Mouse (Mus musculus) CH12.LX (cell line): ENCODE measurements around the gene Gm36176. TPM values are rescaled to one million over a fixed set of nuclear protein-coding genes. Genes with fewer than 3 reads are reported as not detected.
A peak's percentile ranks its signal among the peaks of the same experiment; 100 is the strongest.

Experiments
- DNase-seq: peaks from one replicate; pipeline ENCODE4 v3.0.0-alpha.2; 2013; ENCODE audit errors: extremely low read depth
- H3K27ac ChIP-seq: 2 replicates; pipeline ENCODE4 v1.5.1; 2012; ENCODE audit warnings: low read depth, mild to moderate bottlenecking, control low read depth, moderate library complexity; ENCODE audit not compliant: insufficient read depth
- H3K27me3 ChIP-seq: replicated peaks from 2 replicates; pipeline ENCODE3; 2012; ENCODE audit warnings: inconsistent platforms
- H3K36me3 ChIP-seq, 2 experiments: replicated peaks in 1 of 2; 2 replicates each; pipeline versions ENCODE3 to v1.6.1; 2012; ENCODE audit warnings: inconsistent platforms in 1 of 2, low read length in 1 of 2, mild to moderate bottlenecking in 1 of 2, mixed read lengths in 1 of 2, moderate library complexity in 1 of 2; ENCODE audit not compliant: control insufficient read depth in 1 of 2, insufficient read depth in 1 of 2
- H3K4me1 ChIP-seq, 2 experiments: 2 replicates each; pipeline ENCODE4 v1.6.1; 2012; ENCODE audit warnings: inconsistent platforms in 1 of 2, moderate library complexity in 1 of 2; ENCODE audit not compliant: insufficient read depth in 2 of 2, control insufficient read depth in 1 of 2
- H3K4me2 ChIP-seq: 2 replicates; pipeline ENCODE4 v1.6.1; 2012; ENCODE audit warnings: low read depth, mild to moderate bottlenecking, control low read depth; ENCODE audit not compliant: poor library complexity, insufficient read depth, severe bottlenecking
- H3K4me3 ChIP-seq, 3 experiments: fragments of 150-350 bp in 1 of 3; sonication (generic) in 1 of 3; replicated peaks in 1 of 3; 2 replicates each; pipeline versions ENCODE3 to v1.5.1; 2011 to 2012; ENCODE audit warnings: low read depth in 2 of 3, low read length in 2 of 3, mild to moderate bottlenecking in 2 of 3, moderate library complexity in 2 of 3, control low read depth in 1 of 3, improper control_type of control experiment in 1 of 3, inconsistent platforms in 1 of 3, mixed read lengths in 1 of 3; ENCODE audit not compliant: poor library complexity in 1 of 3
- H3K79me2 ChIP-seq: replicated peaks from 2 replicates; pipeline ENCODE4 v1.6.1; 2012; ENCODE audit warnings: mild to moderate bottlenecking, moderate library complexity; ENCODE audit not compliant: control insufficient read depth, poor library complexity, insufficient read depth, severe bottlenecking; ENCODE audit errors: extremely low read depth
- H3K9ac ChIP-seq: 2 replicates; pipeline ENCODE4 v1.6.1; 2012; ENCODE audit warnings: low read depth, mild to moderate bottlenecking, control low read depth, moderate library complexity; ENCODE audit not compliant: insufficient read depth
- H3K9me3 ChIP-seq: replicated peaks from 2 replicates; pipeline ENCODE3; 2012; ENCODE audit warnings: low read length, inconsistent platforms, mixed read lengths
- BHLHE40 ChIP-seq: IDR thresholded peaks from 2 replicates; pipeline ENCODE4 v1.6.1; 2011; ENCODE audit warnings: mild to moderate bottlenecking, low read depth, low read length, improper control_type of control experiment
- CHD1 ChIP-seq: IDR thresholded peaks from 2 replicates; pipeline ENCODE4 v1.6.1; 2012; ENCODE audit warnings: low read depth, low read length, improper control_type of control experiment, inconsistent platforms
- CTCF ChIP-seq, 2 experiments: IDR thresholded peaks in 1 of 2; conservative IDR thresholded peaks in 1 of 2; 2 replicates each; pipeline ENCODE4 v1.5.1; 2011 to 2012; ENCODE audit warnings: low read depth in 2 of 2, low read length in 2 of 2, improper control_type of control experiment in 1 of 2, inconsistent platforms in 1 of 2, mild to moderate bottlenecking in 1 of 2, moderate library complexity in 1 of 2
- EP300 ChIP-seq: IDR thresholded peaks from 2 replicates; pipeline ENCODE4 v1.6.1; 2011; ENCODE audit warnings: low read length, improper control_type of control experiment
- ETS1 ChIP-seq: conservative IDR thresholded peaks from 2 replicates; pipeline ENCODE4 v1.6.1; 2012; ENCODE audit warnings: low read depth, mild to moderate bottlenecking, inconsistent platforms, low read length, improper control_type of control experiment, moderate library complexity
- GABPA ChIP-seq: IDR thresholded peaks from 2 replicates; pipeline ENCODE4 v1.6.1; 2012; ENCODE audit warnings: low read depth, low read length, improper control_type of control experiment, inconsistent platforms; ENCODE audit not compliant: insufficient replicate concordance
- HCFC1 ChIP-seq: IDR thresholded peaks from 2 replicates; pipeline ENCODE4 v1.6.1; 2012; ENCODE audit warnings: low read depth, mild to moderate bottlenecking, inconsistent platforms, low read length, improper control_type of control experiment
- IRF4 ChIP-seq: IDR thresholded peaks from 2 replicates; pipeline ENCODE4 v1.6.1; 2014; ENCODE audit warnings: low read depth, mild to moderate bottlenecking, inconsistent platforms, low read length, improper control_type of control experiment
- JUN ChIP-seq: IDR thresholded peaks from 2 replicates; pipeline ENCODE4 v1.6.1; 2011; ENCODE audit warnings: low read depth, mild to moderate bottlenecking, low read length, improper control_type of control experiment, moderate library complexity; ENCODE audit not compliant: insufficient read depth
- MAX ChIP-seq: IDR thresholded peaks from 2 replicates; pipeline ENCODE4 v1.6.1; 2011; ENCODE audit warnings: low read length, improper control_type of control experiment
- MYC ChIP-seq: IDR thresholded peaks from 2 replicates; pipeline ENCODE4 v1.6.1; 2011; ENCODE audit warnings: low read depth, mild to moderate bottlenecking, improper control_type of control experiment, low read length
- PAX5 ChIP-seq: IDR thresholded peaks from 2 replicates; pipeline ENCODE4 v1.6.1; 2012; ENCODE audit warnings: low read length, inconsistent platforms, mixed read lengths
- POLR2A ChIP-seq: IDR thresholded peaks from 2 replicates; pipeline ENCODE4 v1.6.1; 2011; ENCODE audit warnings: low read depth, mild to moderate bottlenecking, improper control_type of control experiment, low read length
- POLR2AphosphoS2 ChIP-seq: IDR thresholded peaks from 2 replicates; pipeline ENCODE4 v1.6.1; 2011; ENCODE audit warnings: low read depth, low read length, improper control_type of control experiment
- RCOR1 ChIP-seq: conservative IDR thresholded peaks from 2 replicates; pipeline ENCODE4 v1.6.1; 2012; ENCODE audit warnings: low read depth, mild to moderate bottlenecking, inconsistent platforms, low read length, improper control_type of control experiment
- SMC3 ChIP-seq: IDR thresholded peaks from 2 replicates; pipeline ENCODE4 v1.6.1; 2011; ENCODE audit warnings: low read depth, low read length, improper control_type of control experiment
- TCF12 ChIP-seq: IDR thresholded peaks from 2 replicates; pipeline ENCODE4 v1.6.1; 2014; ENCODE audit warnings: low read depth, mild to moderate bottlenecking, inconsistent platforms, low read length, improper control_type of control experiment
- UBTF ChIP-seq: IDR thresholded peaks from 2 replicates; pipeline ENCODE4 v1.6.1; 2012; ENCODE audit warnings: low read depth, mild to moderate bottlenecking, inconsistent platforms, low read length, improper control_type of control experiment, moderate library complexity
- USF1 ChIP-seq: IDR thresholded peaks from 2 replicates; pipeline ENCODE4 v1.6.1; 2014; ENCODE audit warnings: low read depth, mild to moderate bottlenecking, inconsistent platforms, low read length, improper control_type of control experiment
- USF2 ChIP-seq: conservative IDR thresholded peaks from 2 replicates; pipeline ENCODE4 v1.6.1; 2011; ENCODE audit warnings: low read depth, low read length, improper control_type of control experiment
- ZKSCAN1 ChIP-seq: IDR thresholded peaks from 2 replicates; pipeline ENCODE4 v1.6.1; 2012; ENCODE audit warnings: low read depth, inconsistent platforms, low read length, improper control_type of control experiment, borderline replicate concordance
- ZMIZ1 ChIP-seq: IDR thresholded peaks from 2 replicates; pipeline ENCODE4 v1.6.1; 2012; ENCODE audit warnings: low read depth, mild to moderate bottlenecking, inconsistent platforms, low read length, improper control_type of control experiment
- ZNF384 ChIP-seq: IDR thresholded peaks from 2 replicates; pipeline ENCODE4 v1.6.1; 2012; ENCODE audit warnings: low read depth, low read length, improper control_type of control experiment, inconsistent platforms
- dilution Hi-C: fragments of 300-500 bp; cut with MboI; formaldehyde crosslinking; loops from 2 replicates; pipeline ENCODE4 v1.14.3; 2020; ENCODE audit warnings: low sequenced_read_pairs; ENCODE audit not compliant: extremely low pct_unique_long_range_greater_than_20kb, extremely low pct_ligation_motif_present
- in situ Hi-C: fragments of 300-500 bp; cut with MboI; formaldehyde crosslinking; loops from 3 replicates; pipeline ENCODE4 v1.14.3; 2019; ENCODE audit warnings: low sequenced_read_pairs, low pct_ligation_motif_present, low pct_unique_long_range_greater_than_20kb, mixed read lengths
- polyA plus RNA-seq: library from polyadenylated mRNA; unstranded; fragments of >175 nt; gene quantifications from 2 replicates; pipeline ENCODE4 v1.2.1, GENCODE M21; 2012; ENCODE audit warnings: low read depth; ENCODE audit not compliant: insufficient read length
- total RNA-seq, 2 experiments: library from RNA; depleted of rRNA; stranded (reverse); fragments of 300-350 nt in 1 of 2; fragments of >200 nt in 1 of 2; gene quantifications; 2 replicates each; pipeline ENCODE4 v1.2.3; 2012 to 2014

Gm36176 gene
- total and polyA plus RNA-seq, 3 experiments = not detected

DNA sequence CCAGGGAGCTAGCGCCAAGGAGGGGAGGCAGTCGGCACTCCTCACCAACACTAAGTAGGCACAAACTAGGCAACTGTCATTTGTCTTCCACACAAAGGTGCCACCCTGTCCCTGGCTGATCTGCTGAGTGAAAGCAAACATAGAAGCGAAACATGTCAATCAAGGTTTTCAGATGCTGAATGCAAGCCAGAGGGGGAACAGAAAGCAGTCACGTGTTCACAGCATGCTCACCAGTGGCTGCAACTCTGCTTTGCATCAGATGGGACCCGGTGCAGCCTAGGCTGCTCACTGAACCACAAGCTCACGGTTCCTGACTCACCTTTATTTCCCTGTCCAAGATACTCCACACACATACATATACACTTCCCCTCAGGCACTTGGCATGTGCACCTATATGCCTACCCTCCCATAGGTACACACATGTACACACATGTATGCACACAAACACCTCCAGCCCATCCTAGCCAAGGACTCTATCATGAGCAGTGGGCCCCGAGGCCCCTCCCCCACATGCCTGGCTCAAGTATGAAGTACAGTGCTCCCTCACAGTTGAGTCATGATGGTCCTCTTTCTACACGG, 44.5 kb downstream of the Gm36176 start:
- peaks cover 84% of the 10 kb centered on the region for H3K27me3 ChIP-seq
- in situ Hi-C loops (loop anchor here (25.0 kb wide), 1 partner anchor 254 kb away; no protein-coding TSS in a partner anchor), dilution Hi-C loops (no loop called here)

DNA sequence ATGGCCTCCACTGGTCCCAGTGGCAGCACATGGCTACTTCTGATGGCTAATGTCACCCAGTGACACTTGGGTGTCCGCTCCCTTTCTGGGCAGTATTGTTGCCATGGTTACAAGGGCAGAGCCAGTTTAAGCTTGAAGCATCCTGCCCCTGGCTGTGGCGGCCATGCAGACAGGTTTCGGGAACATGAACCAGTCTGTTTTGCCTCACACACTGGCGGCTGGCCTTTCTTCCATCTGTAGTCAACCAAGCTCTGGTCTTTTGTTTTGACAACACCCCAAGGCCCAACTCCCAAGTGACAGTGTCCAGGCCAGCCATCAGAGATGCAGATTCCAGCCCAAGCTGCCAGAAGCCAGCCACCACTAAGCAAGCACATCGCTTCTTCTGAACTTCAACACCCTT, 49.0 kb downstream of the Gm36176 start:
- in situ Hi-C loops (loop anchor here (25.0 kb wide), 1 partner anchor 258 kb away; no protein-coding TSS in a partner anchor), dilution Hi-C loops (no loop called here)
- H3K79me2 ChIP-seq = no peaks in the 10 kb centered on the region
- no peak overlapping the region for H3K9ac ChIP-seq
- no peak for TF ChIP-seq PAX5
- TF ChIP-seq MAX = no peak
- peaks cover 11 to 13% of the 10 kb centered on the region in 2 experiments for H3K4me1 ChIP-seq
- H3K9me3 ChIP-seq = no peaks in the 10 kb centered on the region
- H3K27ac ChIP-seq = no peak overlapping the region
- no peak overlapping the region for H3K4me2 ChIP-seq
- no peak overlapping the region for H3K4me3 ChIP-seq
- peaks cover 89% of the 10 kb centered on the region for H3K27me3 ChIP-seq
- DNase-seq = no peak
- H3K36me3 ChIP-seq = no peaks in the 10 kb centered on the region

More for the DNA sequence above, 44.5 kb downstream of the Gm36176 start:
- Histone ChIP-seq H3K9ac (no peak overlapping the region), H3K9me3 (peaks cover 6% of the 10 kb centered on the region), H3K27ac (no peak overlapping the region), H3K4me3 (no peak overlapping the region), H3K4me1 (peaks cover 11 to 13% of the 10 kb centered on the region in 2 experiments), H3K36me3 (no peaks in the 10 kb centered on the region), H3K79me2 (no peaks in the 10 kb centered on the region), H3K4me2 (no peak overlapping the region)
- 0 out of 2 replicates have a peak, but pooled peaks have one; percentile 27 for TF ChIP-seq MYC
- TF ChIP-seq ETS1 = no peak
- peak; percentile 73 for TF ChIP-seq USF2
- no peak for TF ChIP-seq POLR2A
- TF ChIP-seq EP300 = no peak
- no peak for TF ChIP-seq GABPA
- TF ChIP-seq CHD1 = no peak
- no peak for TF ChIP-seq ZKSCAN1
- TF ChIP-seq ZMIZ1 = no peak
- peak; percentile 72 for TF ChIP-seq USF1
- no peak for TF ChIP-seq HCFC1
- TF ChIP-seq CTCF (conservative IDR thresholded peaks at IDR 0.05 in 1 of 2, IDR thresholded peaks at IDR 0.05 in 1 of 2; ENCODE audit: low read depth in 2 of 2, low read length in 2 of 2) = no peak
- TF ChIP-seq IRF4 = peak; percentile 57
- peak; percentile 87 for TF ChIP-seq MAX
- no peak for TF ChIP-seq POLR2AphosphoS2
- peak; percentile 92 for TF ChIP-seq BHLHE40
- no peak for TF ChIP-seq RCOR1
- no peak for TF ChIP-seq UBTF
- no peak for TF ChIP-seq TCF12
- no peak for TF ChIP-seq ZNF384
- TF ChIP-seq SMC3 = no peak
- TF ChIP-seq JUN = no peak
- peak; percentile 40 for DNase-seq

Other genes with a start within 250 kb of the Gm36176 start
Only the 20 nearest of the 33 such genes appear.
- not detected in 2 replicates for gene Gm10142, start 131.0 kb upstream of the Gm36176 start, total RNA-seq (2012; rRNA removed)
- not detected in 2 replicates for gene Gm10142, start 131.0 kb upstream of the Gm36176 start, total RNA-seq (2014; rRNA removed)
- not detected in 2 replicates for gene Gm10142, start 131.0 kb upstream of the Gm36176 start, polyA plus RNA-seq
- not detected in 2 replicates for gene Krtap12-1, start 126.2 kb upstream of the Gm36176 start, total RNA-seq (2012; rRNA removed)
- not detected in 2 replicates for gene Krtap12-1, start 126.2 kb upstream of the Gm36176 start, total RNA-seq (2014; rRNA removed)
- not detected in 2 replicates for gene Krtap12-1, start 126.2 kb upstream of the Gm36176 start, polyA plus RNA-seq
- not detected in 2 replicates for gene Gm10100, start 120.3 kb upstream of the Gm36176 start, total RNA-seq (2012; rRNA removed)
- gene Gm10100, start 120.3 kb upstream of the Gm36176 start, total RNA-seq (2014; rRNA removed) = not detected in 2 replicates
- not detected in 2 replicates for gene Gm10100, start 120.3 kb upstream of the Gm36176 start, polyA plus RNA-seq
- not detected in 2 replicates for gene Gm18596, start 104.2 kb upstream of the Gm36176 start, total RNA-seq (2012; rRNA removed)
- gene Gm18596, start 104.2 kb upstream of the Gm36176 start, total RNA-seq (2014; rRNA removed) = not detected in 2 replicates
- not detected in 2 replicates for gene Gm18596, start 104.2 kb upstream of the Gm36176 start, polyA plus RNA-seq
- not detected in 2 replicates for gene Gm9736, start 95.4 kb upstream of the Gm36176 start, total RNA-seq (2012; rRNA removed)
- gene Gm9736, start 95.4 kb upstream of the Gm36176 start, total RNA-seq (2014; rRNA removed) = not detected in 2 replicates
- gene Gm9736, start 95.4 kb upstream of the Gm36176 start, polyA plus RNA-seq = not detected in 2 replicates
- not detected in 2 replicates for gene Gm3233, start 87.1 kb upstream of the Gm36176 start, total RNA-seq (2012; rRNA removed)
- gene Gm3233, start 87.1 kb upstream of the Gm36176 start, total RNA-seq (2014; rRNA removed) = not detected in 2 replicates
- gene Gm3233, start 87.1 kb upstream of the Gm36176 start, polyA plus RNA-seq = not detected in 2 replicates
- not detected in 2 replicates for gene Gm3238, start 75.5 kb upstream of the Gm36176 start, total RNA-seq (2012; rRNA removed)
- gene Gm3238, start 75.5 kb upstream of the Gm36176 start, total RNA-seq (2014; rRNA removed) = not detected in 2 replicates
- gene Gm3238, start 75.5 kb upstream of the Gm36176 start, polyA plus RNA-seq = not detected in 2 replicates
- not detected in 2 replicates for gene Gm7138, start 69.9 kb upstream of the Gm36176 start, total RNA-seq (2012; rRNA removed)
- not detected in 2 replicates for gene Gm7138, start 69.9 kb upstream of the Gm36176 start, total RNA-seq (2014; rRNA removed)
- not detected in 2 replicates for gene Gm7138, start 69.9 kb upstream of the Gm36176 start, polyA plus RNA-seq
- not detected in 2 replicates for gene Gm3250, start 64.3 kb upstream of the Gm36176 start, total RNA-seq (2012; rRNA removed)
- not detected in 2 replicates for gene Gm3250, start 64.3 kb upstream of the Gm36176 start, total RNA-seq (2014; rRNA removed)
- not detected in 2 replicates for gene Gm3250, start 64.3 kb upstream of the Gm36176 start, polyA plus RNA-seq
- not detected in 2 replicates for gene Gm7137, start 58.6 kb upstream of the Gm36176 start, total RNA-seq (2012; rRNA removed)
- not detected in 2 replicates for gene Gm7137, start 58.6 kb upstream of the Gm36176 start, total RNA-seq (2014; rRNA removed)
- not detected in 2 replicates for gene Gm7137, start 58.6 kb upstream of the Gm36176 start, polyA plus RNA-seq
- not detected in 2 replicates for gene Gm9639, start 51.7 kb upstream of the Gm36176 start, total RNA-seq (2012; rRNA removed)
- gene Gm9639, start 51.7 kb upstream of the Gm36176 start, total RNA-seq (2014; rRNA removed) = not detected in 2 replicates
- not detected in 2 replicates for gene Gm9639, start 51.7 kb upstream of the Gm36176 start, polyA plus RNA-seq
- not detected in 2 replicates for gene Gm19668, start 47.7 kb upstream of the Gm36176 start, total RNA-seq (2012; rRNA removed)
- not detected in 2 replicates for gene Gm19668, start 47.7 kb upstream of the Gm36176 start, total RNA-seq (2014; rRNA removed)
- gene Gm19668, start 47.7 kb upstream of the Gm36176 start, polyA plus RNA-seq = not detected in 2 replicates
- not detected in 2 replicates for gene Gm9507, start 35.0 kb upstream of the Gm36176 start, total RNA-seq (2012; rRNA removed)
- not detected in 2 replicates for gene Gm9507, start 35.0 kb upstream of the Gm36176 start, total RNA-seq (2014; rRNA removed)
- not detected in 2 replicates for gene Gm9507, start 35.0 kb upstream of the Gm36176 start, polyA plus RNA-seq
- gene Gm2696, start 32.1 kb upstream of the Gm36176 start, total RNA-seq (2012; rRNA removed) = not detected in 2 replicates
- gene Gm2696, start 32.1 kb upstream of the Gm36176 start, total RNA-seq (2014; rRNA removed) = not detected in 2 replicates
- gene Gm2696, start 32.1 kb upstream of the Gm36176 start, polyA plus RNA-seq = not detected in 2 replicates
- gene Krtap10-4, start 19.7 kb upstream of the Gm36176 start, total RNA-seq (2012; rRNA removed) = not detected in 2 replicates
- gene Krtap10-4, start 19.7 kb upstream of the Gm36176 start, total RNA-seq (2014; rRNA removed) = not detected in 2 replicates
- gene Krtap10-4, start 19.7 kb upstream of the Gm36176 start, polyA plus RNA-seq = not detected in 2 replicates
- not detected in 2 replicates for gene Krtap10-10, start 10.9 kb upstream of the Gm36176 start, total RNA-seq (2012; rRNA removed)
- gene Krtap10-10, start 10.9 kb upstream of the Gm36176 start, total RNA-seq (2014; rRNA removed) = not detected in 2 replicates
- gene Krtap10-10, start 10.9 kb upstream of the Gm36176 start, polyA plus RNA-seq = not detected in 2 replicates
- gene Gm10318, start 6.1 kb downstream of the Gm36176 start, total RNA-seq (2012; rRNA removed) = not detected in 2 replicates
- gene Gm10318, start 6.1 kb downstream of the Gm36176 start, total RNA-seq (2014; rRNA removed) = not detected in 2 replicates
- not detected in 2 replicates for gene Gm10318, start 6.1 kb downstream of the Gm36176 start, polyA plus RNA-seq
- gene Gm3285, start 15.2 kb downstream of the Gm36176 start, total RNA-seq (2012; rRNA removed) = not detected in 2 replicates
- not detected in 2 replicates for gene Gm3285, start 15.2 kb downstream of the Gm36176 start, total RNA-seq (2014; rRNA removed)
- not detected in 2 replicates for gene Gm3285, start 15.2 kb downstream of the Gm36176 start, polyA plus RNA-seq
- not detected in 2 replicates for gene Lrrc3, start 55.7 kb downstream of the Gm36176 start, total RNA-seq (2012; rRNA removed)
- not detected in 2 replicates for gene Lrrc3, start 55.7 kb downstream of the Gm36176 start, total RNA-seq (2014; rRNA removed)
- not detected in 2 replicates for gene Lrrc3, start 55.7 kb downstream of the Gm36176 start, polyA plus RNA-seq
- gene Trpm2, start 123.8 kb downstream of the Gm36176 start, total RNA-seq (2012; rRNA removed) = 0.25 and 0.34 TPM in 2 replicates
- gene Trpm2, start 123.8 kb downstream of the Gm36176 start, total RNA-seq (2014; rRNA removed) = not detected in 2 replicates
- gene Trpm2, start 123.8 kb downstream of the Gm36176 start, polyA plus RNA-seq = 0.08 and 0.16 TPM in 2 replicates